7 mouse cellular contexts compared by ENCODE assay signal in genomic region chr5:139932595-139933271, GRCm38 (mm10). TPM values are rescaled to one million over a fixed set of nuclear protein-coding genes. Genes with fewer than 3 reads are reported as not detected.
DNase-seq lines count a peak whose midpoint lies in the region; ATAC-seq and TF ChIP-seq lines count a peak whose summit lies in the region.

No protein-coding gene starts in this region.

- in situ Hi-C loops in CH12.LX (cut with MboI; ENCODE audit: low pct_ligation_motif_present, low pct_unique_long_range_greater_than_20kb, low sequenced_read_pairs) = no loop called here

- no peak overlapping the region for H3K4me2 ChIP-seq in CH12.LX (ENCODE audit: insufficient read depth, low read depth, poor library complexity, severe bottlenecking)
- no peak overlapping the region for H3K4me2 ChIP-seq in forebrain, embryonic 11.5 days (ENCODE audit: low read depth, low read length, severe bottlenecking)
- peak overlapping the region; percentile 29 for H3K4me2 ChIP-seq in midbrain, embryonic 15.5 days

- H3K4me3 ChIP-seq in CH12.LX (replicated peaks in 1 of 3; ENCODE audit: low read depth in 2 of 3, low read length in 2 of 3, poor library complexity in 1 of 3) = no peak overlapping the region
- H3K4me3 ChIP-seq in forebrain, embryonic 11.5 days (ENCODE audit: low read depth, low read length) = no peak overlapping the region
- no peak overlapping the region for H3K4me3 ChIP-seq in midbrain, embryonic 15.5 days

- no peak overlapping the region for H3K9ac ChIP-seq in CH12.LX (ENCODE audit: insufficient read depth, low read depth)
- no peak overlapping the region for H3K9ac ChIP-seq in forebrain, embryonic 11.5 days (ENCODE audit: low read length)
- H3K9ac ChIP-seq in midbrain, embryonic 15.5 days = no peak overlapping the region

- no peaks in the 10 kb centered on the region for H3K36me3 ChIP-seq in CH12.LX (replicated peaks in 1 of 2; ENCODE audit: control insufficient read depth in 1 of 2, insufficient read depth in 1 of 2, low read length in 1 of 2)
- no peaks in the 10 kb centered on the region for H3K36me3 ChIP-seq in forebrain, embryonic 11.5 days (ENCODE audit: control insufficient read depth, insufficient read depth, low read length)
- no peaks in the 10 kb centered on the region for H3K36me3 ChIP-seq in midbrain, embryonic 15.5 days (replicated peaks)

- H3K9me3 ChIP-seq in CH12.LX (replicated peaks; ENCODE audit: low read length) = no peaks in the 10 kb centered on the region
- no peaks in the 10 kb centered on the region for H3K9me3 ChIP-seq in forebrain, embryonic 11.5 days (ENCODE audit: control insufficient read depth, low read length)
- H3K9me3 ChIP-seq in midbrain, embryonic 15.5 days = no peaks in the 10 kb centered on the region

- DNase-seq in CH12.LX (ENCODE audit: extremely low read depth) = peak; percentile 65
- DNase-seq in WW6 (ENCODE audit: low read depth, low spot score) = peak; percentile 73
- DNase-seq in forebrain, embryonic 11.5 days (ENCODE audit: low spot score) = peak; percentile 93
- DNase-seq in hindlimb bud, embryonic 11.5 days (ENCODE audit: extremely low spot score, low read depth, low spot score) = peak; percentile 49
- peak; percentile 81 to 84 for DNase-seq in left cerebral cortex, postnatal 14 days (ENCODE audit: low spot score in 2 of 2)
- peak; percentile 80 for DNase-seq in testis, postnatal 10 days (ENCODE audit: low spot score)

- no peak for TF ChIP-seq RAD21 in CH12.LX (IDR thresholded peaks at IDR 0.05; ENCODE audit: low read depth, low read length)

- no peaks in the 10 kb centered on the region for H3K79me2 ChIP-seq in CH12.LX (replicated peaks; ENCODE audit: control insufficient read depth, extremely low read depth, insufficient read depth, poor library complexity, severe bottlenecking)

- dilution Hi-C loops in CH12.LX (cut with MboI; ENCODE audit: extremely low pct_ligation_motif_present, extremely low pct_unique_long_range_greater_than_20kb, low sequenced_read_pairs) = no loop called here

- no peak for TF ChIP-seq CTCF in CH12.LX (conservative IDR thresholded peaks at IDR 0.05 in 1 of 2, IDR thresholded peaks at IDR 0.05 in 1 of 2; ENCODE audit: low read depth in 2 of 2, low read length in 2 of 2)

- no peak for TF ChIP-seq POLR2A in CH12.LX (IDR thresholded peaks at IDR 0.05; ENCODE audit: low read depth, low read length)

- peaks cover 15 to 28% of the 10 kb centered on the region in 2 experiments for H3K4me1 ChIP-seq in CH12.LX (ENCODE audit: control insufficient read depth in 1 of 2, insufficient read depth in 2 of 2)
- H3K4me1 ChIP-seq in forebrain, embryonic 11.5 days (replicated peaks; ENCODE audit: control insufficient read depth, insufficient read depth, low read length) = peaks cover 13% of the 10 kb centered on the region
- H3K4me1 ChIP-seq in midbrain, embryonic 15.5 days = peaks cover 28% of the 10 kb centered on the region

- H3K27ac ChIP-seq in CH12.LX (ENCODE audit: insufficient read depth, low read depth) = no peak overlapping the region
- H3K27ac ChIP-seq in forebrain, embryonic 11.5 days (ENCODE audit: low read depth, low read length) = no peak overlapping the region
- peak overlapping the region; percentile 58 for H3K27ac ChIP-seq in midbrain, embryonic 15.5 days

- intact Hi-C loops in left cerebral cortex, postnatal 14 days (cut with DNase I) = no loop called here

- WGBS in forebrain, embryonic 11.5 days = 36% methylated on average over 13 of the region's 13 CpGs
- 31% methylated on average over 13 of the region's 13 CpGs for WGBS in midbrain, embryonic 15.5 days

- ATAC-seq in forebrain, embryonic 11.5 days (replicated peaks; ENCODE audit: low FRiP score) = peak; percentile 80
- ATAC-seq in midbrain, embryonic 15.5 days (replicated peaks) = peak; percentile 76

- H3K27me3 ChIP-seq in CH12.LX (replicated peaks) = peaks cover 67% of the 10 kb centered on the region
- no peaks in the 10 kb centered on the region for H3K27me3 ChIP-seq in forebrain, embryonic 11.5 days (ENCODE audit: control insufficient read depth, insufficient read depth, low read length)
- no peaks in the 10 kb centered on the region; the same call in 1 of the 2 replicates for H3K27me3 ChIP-seq in midbrain, embryonic 15.5 days (replicated peaks)

- no peak for TF ChIP-seq EP300 in CH12.LX (IDR thresholded peaks at IDR 0.05; ENCODE audit: low read length)

TF ChIP-seq in CH12.LX, 34 proteins besides CTCF, POLR2A, EP300 and RAD21:
- TF ChIP-seq ZC3H11A (IDR thresholded peaks at IDR 0.05; ENCODE audit: low read depth, low read length) (no peak), MXI1 (IDR thresholded peaks at IDR 0.05; ENCODE audit: low read depth, low read length) (peak; percentile 31; the same call in 1 of the 2 replicates)

RNA-seq across cellular contexts. Expression of gene Elfn1, which starts 25.0 kb away (rescaled TPM):
- total RNA-seq in CH12.LX (2012; rRNA removed) (0.04 TPM in 1 of 2 replicates, not detected in the other), CH12.LX (2014; rRNA removed) (not detected in 2 replicates)
- 0.06 TPM in 1 of 2 replicates, not detected in the other for polyA plus RNA-seq in CH12.LX (2012; ENCODE audit: insufficient read length, low read depth)
- polyA plus RNA-seq in forebrain, embryonic 11.5 days (2014; fragmentation: Nextera tagmentation; extraction: Ambion mirVana) = 0.52 and 0.93 TPM in 2 replicates
- total RNA-seq in left cerebral cortex, postnatal 14 days (2021) = 10 to 100 TPM; 38.6 to 41.7 TPM
- polyA plus RNA-seq in midbrain, embryonic 15.5 days (2015; fragmentation: Nextera tagmentation; extraction: Ambion mirVana) = 2.7 and 4.3 TPM in 2 replicates
